Mouse (Mus musculus): ENCODE measurements around the gene Vopp1.

Vopp1 gene

DNA sequence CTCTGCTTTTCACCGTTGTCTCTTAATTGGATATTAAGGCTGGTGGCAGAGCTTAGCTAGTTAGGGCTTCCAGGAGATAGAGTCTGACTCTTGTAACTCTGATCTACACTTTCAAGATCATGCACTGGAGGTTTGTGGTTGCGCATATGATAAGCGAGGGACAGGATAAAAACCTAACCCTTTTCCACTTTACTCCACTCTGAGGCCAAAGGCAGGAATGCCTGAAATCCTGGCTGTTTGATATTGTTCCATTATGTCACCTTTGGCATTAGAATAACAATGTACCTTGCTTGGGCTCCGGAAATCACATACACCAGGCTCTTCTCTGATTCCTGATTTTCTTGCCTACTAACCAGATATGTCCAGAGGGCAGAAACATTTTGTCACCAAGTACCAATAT lies 123.3 kb downstream of the Vopp1 start:
- peak; percentile 20 for DNase-seq

DNA sequence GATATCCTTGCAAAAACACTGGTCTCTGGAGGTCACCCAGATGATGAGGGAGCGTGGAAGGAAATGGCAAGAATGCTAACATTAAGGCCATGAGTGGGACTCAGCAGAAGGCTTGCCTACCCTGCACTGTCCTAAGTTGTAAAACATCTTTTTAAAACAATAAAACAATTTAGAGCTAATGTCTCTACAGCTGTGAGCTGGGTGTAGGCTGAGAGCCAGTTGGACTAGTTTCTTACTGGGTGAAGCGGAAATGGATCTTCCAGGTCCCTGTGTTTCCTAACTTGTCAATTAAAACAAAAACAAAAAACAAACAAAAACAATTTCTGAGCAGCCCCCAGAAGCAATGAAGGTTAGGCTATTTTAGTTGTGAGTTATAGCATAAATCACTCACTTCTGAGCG lies 131.8 kb downstream of the Vopp1 start:
- no peak for DNase-seq

DNA sequence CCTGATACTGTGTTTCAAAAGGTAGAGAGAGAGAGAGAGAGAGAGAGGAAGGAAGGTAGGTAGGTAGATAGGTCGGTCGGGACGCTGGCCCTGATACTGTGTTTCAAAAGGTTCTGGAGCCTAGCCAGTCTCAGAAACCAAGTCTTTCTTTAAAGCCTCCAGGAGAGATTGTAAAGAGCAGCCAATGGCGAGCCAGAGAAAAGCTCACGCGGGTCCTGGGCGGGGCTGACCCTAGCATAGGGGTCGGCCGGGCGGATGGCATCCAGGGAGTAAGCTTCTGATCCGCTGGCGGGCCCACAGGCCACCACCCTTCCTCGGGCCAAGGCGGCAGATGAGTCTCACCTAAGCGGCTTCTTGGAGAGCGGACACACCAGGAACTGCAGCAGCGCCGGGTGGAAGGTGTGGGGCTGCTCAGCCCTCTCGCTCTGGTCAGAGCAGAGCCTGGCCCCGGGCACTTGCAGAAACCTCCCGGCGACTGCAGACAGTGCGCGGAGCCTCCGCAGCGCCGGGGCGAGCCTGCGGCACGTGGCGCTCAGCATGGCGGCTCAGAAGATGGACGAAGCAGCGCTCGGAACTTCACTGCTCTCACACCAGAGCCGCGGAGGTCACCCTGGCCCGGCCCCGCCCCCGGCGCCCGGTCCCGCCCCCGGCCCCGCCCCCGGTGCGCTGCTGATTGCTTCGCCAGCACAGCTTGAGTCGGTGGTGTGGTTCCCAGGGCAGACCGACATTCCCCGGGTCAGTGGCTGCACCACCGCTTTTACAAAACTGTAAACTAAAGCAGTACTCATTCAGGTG lies 133.3 kb downstream of the Vopp1 start, which contains the start of gene Pyurf:
Gene Pyurf (minus strand): TSS at position 612 of the 795 bp plus-strand sequence.
- DNase-seq, result peak; percentile 91

DNA sequence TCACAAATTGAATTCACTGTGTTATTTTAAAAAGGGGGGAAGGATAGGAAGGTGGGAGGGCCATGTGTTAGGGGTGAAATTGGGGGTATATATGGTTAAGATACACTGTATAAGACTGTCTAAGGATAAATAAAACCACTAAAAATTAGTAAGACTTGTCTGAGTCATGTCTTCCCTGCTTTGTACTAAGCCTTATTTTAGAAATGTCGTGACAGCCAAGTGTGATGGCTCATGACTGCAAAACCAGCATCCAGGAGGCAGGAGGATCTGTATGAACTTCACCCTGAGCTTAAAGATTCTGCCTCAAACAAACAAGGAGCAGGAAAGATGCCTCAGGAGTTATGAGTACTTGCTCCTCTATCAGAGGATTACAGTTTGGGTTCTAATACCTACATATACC lies 140.8 kb downstream of the Vopp1 start:
- no peak for DNase-seq

Measured in cerebellum, adult 9-11 months (tissue).